Mouse (Mus musculus): ENCODE measurements at regions not wholly inside any gene's neighbourhood (a gene's known extent, or its start where the extent isn't known, plus 50 kb on each side); places are given as distances from the start of the nearest gene placed in this dataset.
A peak's percentile ranks its signal among the peaks of the same experiment; 100 is the strongest.

DNA sequence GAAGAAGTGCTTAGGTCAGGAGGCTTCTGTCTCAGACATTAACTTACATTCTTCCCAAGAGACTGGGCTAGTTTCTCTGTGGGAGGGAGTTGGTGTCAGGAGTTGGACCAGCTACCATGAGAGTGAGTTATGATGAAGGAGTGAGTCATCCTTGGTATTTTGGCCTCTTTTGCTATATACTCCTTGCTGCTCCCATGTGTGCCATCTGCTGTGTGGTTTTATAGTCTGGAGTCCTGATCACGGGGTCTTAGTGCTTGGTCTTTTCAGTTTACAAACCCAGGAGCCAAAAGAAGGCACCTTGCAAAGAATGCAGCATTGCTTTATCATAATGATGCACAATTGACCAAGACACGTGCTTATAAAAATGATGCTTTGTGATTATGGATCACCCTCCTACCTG, 56.6 kb downstream of the Zfp503 start:
- DNase-seq = peak; percentile 31

DNA sequence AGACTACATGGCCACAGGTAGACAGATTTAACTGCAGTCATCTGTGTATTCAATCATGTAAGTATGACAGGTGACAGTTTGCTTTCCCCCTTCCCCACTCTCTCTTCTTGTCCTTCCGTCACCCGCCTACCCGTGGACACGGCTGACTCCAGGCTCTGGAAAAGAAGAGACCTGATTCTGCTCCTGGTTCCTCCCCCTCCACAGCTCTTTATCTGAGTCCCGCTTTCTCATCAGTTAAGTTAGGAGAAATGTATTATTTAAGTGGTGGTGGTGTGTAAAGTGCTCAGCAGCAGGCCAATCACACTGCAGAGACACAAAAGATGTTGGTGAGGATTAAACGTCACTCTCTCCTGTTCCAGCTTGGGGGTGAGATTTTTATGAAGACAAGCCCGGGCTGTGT, 57.5 kb downstream of the Zfp503 start:
- no peak for DNase-seq

DNA sequence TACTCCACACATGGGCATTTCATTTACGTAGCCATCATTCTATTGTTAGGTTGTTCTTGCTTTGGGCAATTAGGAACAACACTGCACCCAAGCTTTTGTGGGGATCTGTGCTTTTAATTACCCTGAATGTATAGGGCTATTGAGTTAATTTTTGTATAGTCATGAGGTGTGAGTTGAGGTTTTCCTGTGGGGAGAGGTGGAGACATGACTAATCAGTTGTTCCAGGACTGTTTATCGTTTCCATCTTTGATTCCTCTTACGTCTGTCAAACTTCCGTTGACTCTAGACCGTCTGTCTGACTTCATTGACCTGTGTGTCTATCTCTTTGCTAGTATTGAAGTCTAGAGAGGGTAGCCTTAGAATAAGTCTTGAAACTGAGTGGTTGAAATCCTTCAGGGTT, 60.4 kb downstream of the Zfp503 start:
- no peak for DNase-seq

DNA sequence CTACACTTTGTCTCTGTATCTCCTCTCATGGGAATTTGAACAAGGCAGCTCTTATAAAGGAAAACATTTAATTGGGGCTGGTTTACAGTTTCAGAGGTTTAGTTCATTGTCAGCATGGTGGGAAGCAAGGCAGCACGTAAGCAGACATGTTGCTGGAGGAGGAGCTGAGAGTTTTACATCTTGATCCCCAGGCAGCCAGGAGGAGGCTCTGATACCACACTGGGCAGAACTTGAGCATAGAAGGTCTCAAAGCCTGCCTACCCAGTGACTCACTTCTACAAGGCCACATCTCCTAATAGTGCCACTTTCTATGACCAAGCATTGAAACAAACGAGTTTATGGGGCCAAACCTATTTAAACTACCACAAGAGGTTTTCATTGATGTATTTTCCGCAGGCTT, 67.9 kb upstream of the Comtd1 start:
- no peak for DNase-seq

DNA sequence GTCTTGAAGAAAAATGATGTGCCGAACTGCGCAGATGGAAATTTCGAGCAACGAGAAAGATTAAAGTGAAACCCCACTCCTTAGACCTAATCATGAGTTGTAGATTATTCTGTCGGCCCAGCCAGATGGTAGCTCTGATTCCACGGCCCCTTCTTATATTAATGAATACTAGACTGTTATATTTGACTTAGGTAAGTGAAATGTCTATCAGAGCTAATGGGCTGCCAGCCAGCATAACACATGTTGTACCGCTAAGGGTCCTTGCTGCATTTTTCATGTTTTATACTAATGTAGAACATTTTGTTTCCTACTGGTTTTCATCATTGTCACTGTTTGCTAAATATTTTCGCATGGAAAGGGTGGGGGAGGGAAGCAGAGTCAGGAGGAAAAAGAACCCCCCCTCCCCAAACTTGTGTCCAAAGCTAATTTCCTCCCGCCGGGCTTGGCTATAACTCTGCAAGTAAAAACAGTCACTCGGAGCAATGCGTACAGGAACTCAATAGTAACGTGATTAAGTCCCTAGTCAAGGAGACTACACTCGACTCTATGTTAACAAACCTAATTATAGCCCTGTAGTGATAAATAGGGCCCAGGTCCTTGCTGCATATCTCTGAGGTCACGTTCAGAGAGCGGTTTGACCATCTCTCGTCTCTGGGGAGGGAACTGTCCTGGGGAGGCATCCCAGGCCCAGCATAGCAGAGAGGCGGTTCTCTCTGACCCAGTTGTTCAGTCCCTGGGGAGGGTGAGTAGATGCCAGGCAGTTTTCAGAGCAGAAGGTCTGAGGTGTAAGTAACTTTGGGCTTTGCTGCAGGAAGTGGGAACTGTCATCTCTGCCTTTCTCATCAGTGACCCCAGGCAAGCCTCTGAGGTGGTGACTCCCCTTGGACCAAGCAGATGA, 56.0 kb upstream of the Comtd1 start:
- peak; percentile 20 for DNase-seq

DNA sequence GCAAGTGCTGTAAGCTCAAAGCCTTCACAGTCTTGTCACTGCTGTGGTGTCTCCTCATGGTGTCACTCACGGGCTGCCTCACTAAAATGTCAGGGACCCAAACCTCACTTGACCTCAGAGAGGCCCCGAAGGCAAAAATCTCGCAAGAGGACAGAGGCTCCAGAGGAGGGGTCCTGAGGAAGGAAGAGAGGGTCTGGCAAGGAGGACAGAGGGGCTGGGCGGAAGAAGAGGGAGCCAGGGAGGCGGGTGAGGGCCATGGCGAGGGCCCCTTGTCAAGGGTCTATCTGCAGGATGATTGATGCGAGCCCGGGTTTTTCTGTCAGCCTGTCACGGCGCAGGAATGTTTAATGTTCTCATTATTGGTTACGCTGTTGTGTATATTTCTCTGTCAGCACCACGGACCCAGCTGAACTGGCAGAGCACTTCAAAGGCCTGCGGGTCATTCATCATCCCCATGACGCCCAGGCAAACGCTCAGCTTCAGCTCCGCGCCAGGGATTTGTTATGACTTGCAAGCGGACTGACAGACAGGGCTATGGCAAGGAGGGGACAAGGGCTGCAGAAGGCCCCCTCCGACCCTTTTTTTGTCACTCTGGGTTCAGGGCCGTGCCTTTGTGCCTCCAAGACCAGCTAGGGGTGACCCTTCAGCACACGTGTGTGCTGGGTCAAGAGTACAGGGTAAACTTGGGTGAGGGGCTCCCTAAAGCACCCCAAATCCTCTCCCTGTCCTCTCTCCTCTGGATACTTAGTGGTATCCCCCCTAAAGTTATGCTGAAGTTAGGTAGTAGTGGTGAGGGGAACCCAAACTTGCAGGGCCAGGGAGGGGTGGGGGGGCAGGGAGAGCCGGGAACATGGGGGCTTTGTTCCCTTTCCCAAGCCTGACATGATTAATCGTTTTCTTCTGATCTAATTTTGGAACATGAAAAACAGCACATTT, 55.1 kb upstream of the Comtd1 start:
- no peak for DNase-seq

DNA sequence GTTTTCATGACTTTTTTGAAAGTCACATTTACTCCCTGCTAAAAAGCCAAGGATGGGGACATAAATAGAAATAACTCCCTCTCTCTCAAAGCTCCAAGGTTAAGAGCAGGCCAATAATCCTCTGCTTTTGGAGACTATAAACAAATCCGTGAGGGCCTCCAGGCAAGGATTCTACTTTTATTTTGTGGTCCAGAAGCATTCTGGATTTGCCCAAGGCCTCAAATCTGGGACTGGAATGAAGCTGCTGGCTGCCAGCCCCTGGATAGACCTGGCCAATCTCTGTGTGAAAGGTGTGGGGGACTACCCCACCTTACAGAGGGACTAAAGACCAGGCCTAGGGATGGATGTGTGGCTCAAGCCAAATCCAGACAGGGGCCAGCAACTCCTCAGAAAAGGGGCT, 54.1 kb upstream of the Comtd1 start:
- DNase-seq = no peak

DNA sequence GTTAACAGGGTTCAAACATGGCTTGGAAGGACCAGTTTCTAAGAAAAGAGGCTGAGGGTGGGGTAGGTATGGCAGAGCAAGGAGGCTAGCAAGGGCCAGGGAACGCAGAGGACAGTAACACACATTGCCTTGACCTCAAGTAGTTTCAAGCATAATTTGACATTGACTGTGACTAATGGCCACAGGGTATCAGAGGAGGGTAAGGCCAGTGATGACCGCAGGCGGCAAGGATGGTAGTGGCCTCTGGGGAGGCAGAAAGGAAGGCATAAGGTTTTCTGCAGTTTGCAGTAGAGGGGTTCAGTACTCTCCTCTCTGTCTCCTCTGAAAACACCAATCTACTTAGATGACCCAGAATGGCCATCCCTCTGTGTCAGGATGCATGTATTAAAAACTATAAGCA, 53.7 kb upstream of the Comtd1 start:
- no peak for DNase-seq

DNA sequence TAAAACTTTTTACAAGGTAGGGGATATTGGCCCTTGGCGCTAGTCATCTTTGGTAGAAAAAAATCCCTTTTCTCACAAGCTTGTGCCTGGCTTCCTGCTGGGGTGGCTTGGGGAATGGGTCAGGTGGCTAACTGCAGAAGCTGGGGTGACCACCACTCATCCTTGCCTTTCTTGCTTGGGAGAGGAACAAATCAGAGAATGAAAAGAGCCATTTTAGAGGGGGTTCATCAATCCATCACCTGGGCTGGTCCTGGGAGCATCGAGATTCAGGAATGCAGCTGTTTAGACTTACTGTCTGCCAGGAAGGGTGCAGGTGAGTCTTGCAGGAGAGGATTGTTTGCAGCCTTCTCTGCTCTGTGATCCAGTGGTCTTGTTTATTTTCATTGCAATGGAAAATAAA, 52.2 kb upstream of the Comtd1 start:
- no peak for DNase-seq

DNA sequence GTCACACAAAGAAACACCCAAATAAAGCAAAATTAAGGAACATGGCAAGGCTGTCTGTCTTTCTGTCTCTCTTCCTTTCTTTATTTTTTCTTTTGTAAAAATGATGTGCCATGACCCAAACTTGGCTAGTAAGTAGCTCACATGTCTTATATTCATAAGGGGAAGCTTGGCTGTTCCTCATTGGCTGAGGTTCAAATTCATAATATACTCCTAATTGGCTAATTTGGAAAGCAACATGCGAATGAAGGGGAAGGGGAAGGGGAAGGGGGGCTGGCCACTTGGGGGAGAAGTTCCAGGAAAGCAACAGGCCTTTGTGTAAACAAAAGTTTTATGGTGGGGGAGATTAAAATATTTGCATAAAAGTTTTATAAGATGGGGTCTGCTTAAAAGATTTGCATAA, 51.7 kb upstream of the Comtd1 start:
- no peak for DNase-seq

All from layer of hippocampus, adult 9-11 months (tissue).